Mouse (Mus musculus) forebrain, embryonic 13.5 days (tissue): ENCODE measurements around the gene Rubcn. TPM values are rescaled to one million over a fixed set of nuclear protein-coding genes. Genes with fewer than 3 reads are reported as not detected.

ENCODE experiments used
- ATAC-seq: fragments of 200-750 bp; cut with Nextera tagmentation; 2 replicates; pipeline ENCODE4 v1.8.0; 2017
- H3K27ac ChIP-seq: fragments of 300-500 bp; sonication (generic); 2 replicates; pipeline ENCODE4 v1.5.1; 2015; ENCODE audit warnings: inconsistent platforms, mild to moderate bottlenecking, moderate library complexity
- H3K27me3 ChIP-seq: fragments of 300-500 bp; sonication (generic); 2 replicates; pipeline ENCODE4 v1.6.1; 2015; ENCODE audit warnings: mild to moderate bottlenecking, inconsistent platforms
- H3K36me3 ChIP-seq: fragments of 300-500 bp; sonication (generic); 2 replicates; pipeline ENCODE4 v1.6.1; 2015; ENCODE audit warnings: mild to moderate bottlenecking, inconsistent platforms; ENCODE audit not compliant: poor library complexity, severe bottlenecking
- H3K4me1 ChIP-seq: fragments of 300-500 bp; sonication (generic); 2 replicates; pipeline ENCODE4 v1.6.1; 2015; ENCODE audit warnings: inconsistent platforms
- H3K4me2 ChIP-seq: fragments of 300-500 bp; sonication (generic); 2 replicates; pipeline ENCODE4 v1.6.1; 2015; ENCODE audit warnings: inconsistent platforms, mild to moderate bottlenecking, moderate library complexity
- H3K4me3 ChIP-seq: fragments of 300-500 bp; sonication (generic); 2 replicates; pipeline ENCODE4 v1.5.1; 2015; ENCODE audit warnings: mild to moderate bottlenecking, inconsistent platforms
- H3K9ac ChIP-seq: fragments of 300-500 bp; sonication (generic); 2 replicates; pipeline ENCODE4 v1.6.1; 2015; ENCODE audit warnings: mild to moderate bottlenecking, inconsistent platforms
- H3K9me3 ChIP-seq: fragments of 300-500 bp; sonication (generic); replicated peaks from 2 replicates; pipeline ENCODE4 v1.6.1; 2016; ENCODE audit warnings: inconsistent platforms
- WGBS: fragments of 180-500 bp; shearing (Covaris S2); methylation state at CpG from one replicate; pipeline ENCODE4 v1.1.7; 2015; 5-methylcytosine and 5-hydroxymethylcytosine counted together
- polyA plus RNA-seq: library from polyadenylated mRNA; unstranded; fragments of >200 nt; fragmentation: Nextera tagmentation; extraction: Ambion mirVana; gene quantifications from 2 replicates; pipeline ENCODE4 v1.2.1, GENCODE M21; 2015

The Rubcn gene
- polyA plus RNA-seq, 1 experiment from 2014 or later = 22.3 TPM

GRCm38 (mm10) chr16:32783324-32784062 lies 94.1 kb downstream of the Rubcn start:
- 51% methylated on average over 5 of the region's 5 CpGs for WGBS
- Histone ChIP-seq H3K4me2 (no peak overlapping the region), H3K27ac (0 out of 2 replicates have a peak overlapping the region, but pooled peaks have one; percentile 15), H3K36me3 (no peaks in the 10 kb centered on the region), H3K27me3 (no peaks in the 10 kb centered on the region), H3K4me1 (peaks cover 12% of the 10 kb centered on the region; the same call in 1 of the 2 replicates), H3K4me3 (no peak overlapping the region), H3K9me3 (no peaks in the 10 kb centered on the region), H3K9ac (no peak overlapping the region)
- ATAC-seq = peak; percentile 72

- no peak overlapping the region for H3K27ac ChIP-seq
- no peaks in the 10 kb centered on the region for H3K27me3 ChIP-seq
- no peak overlapping the region for H3K4me3 ChIP-seq
- peaks cover 4% of the 10 kb centered on the region; the same call in 1 of the 2 replicates for H3K4me1 ChIP-seq
- H3K9me3 ChIP-seq = no peaks in the 10 kb centered on the region
- WGBS = 66% methylated on average over 8 of the region's 8 CpGs
- no peak for ATAC-seq
- no peak overlapping the region for H3K9ac ChIP-seq
- H3K4me2 ChIP-seq = no peak overlapping the region
- no peaks in the 10 kb centered on the region for H3K36me3 ChIP-seq
Observed at GRCm38 (mm10) chr16:32778956-32779355, 98.6 kb downstream of the Rubcn start.

GRCm38 (mm10) chr16:32776676-32777075 lies 100.9 kb downstream of the Rubcn start:
- no peak overlapping the region for H3K9ac ChIP-seq
- no peaks in the 10 kb centered on the region for H3K4me1 ChIP-seq
- H3K4me3 ChIP-seq = no peak overlapping the region
- no peaks in the 10 kb centered on the region for H3K27me3 ChIP-seq
- no peaks in the 10 kb centered on the region for H3K9me3 ChIP-seq
- H3K27ac ChIP-seq = no peak overlapping the region
- ATAC-seq = no peak
- no peak overlapping the region for H3K4me2 ChIP-seq
- H3K36me3 ChIP-seq = no peaks in the 10 kb centered on the region
- WGBS = 86% methylated on average over 10 of the region's 10 CpGs

Other genes with a start within 250 kb of the Rubcn start
- 14.6 TPM in 2 replicates for gene Tnk2, start 233.9 kb downstream of the Rubcn start, polyA plus RNA-seq
- gene Muc4, start 141.9 kb downstream of the Rubcn start, polyA plus RNA-seq = 0.04 TPM in 1 of 2 replicates, not detected in the other
- not detected in 2 replicates for gene Muc20, start 80.3 kb downstream of the Rubcn start, polyA plus RNA-seq
- gene Smbd1, start 67.3 kb downstream of the Rubcn start, polyA plus RNA-seq = not detected in 2 replicates
- gene Fyttd1, start 266 bp downstream of the Rubcn start, polyA plus RNA-seq = 103 and 119 TPM in 2 replicates
- 36.7 and 39.9 TPM in 2 replicates for gene Lrch3, start 36.3 kb upstream of the Rubcn start, polyA plus RNA-seq
- 4.0 and 5.4 TPM in 2 replicates for gene Iqcg, start 178.5 kb upstream of the Rubcn start, polyA plus RNA-seq
- 664 and 784 TPM in 2 replicates for gene Rpl35a, start 178.7 kb upstream of the Rubcn start, polyA plus RNA-seq
- gene Lmln, start 184.8 kb upstream of the Rubcn start, polyA plus RNA-seq = 3.2 and 3.4 TPM in 2 replicates